Mouse (Mus musculus): ENCODE data around the gene Hoxa13.

DNA sequence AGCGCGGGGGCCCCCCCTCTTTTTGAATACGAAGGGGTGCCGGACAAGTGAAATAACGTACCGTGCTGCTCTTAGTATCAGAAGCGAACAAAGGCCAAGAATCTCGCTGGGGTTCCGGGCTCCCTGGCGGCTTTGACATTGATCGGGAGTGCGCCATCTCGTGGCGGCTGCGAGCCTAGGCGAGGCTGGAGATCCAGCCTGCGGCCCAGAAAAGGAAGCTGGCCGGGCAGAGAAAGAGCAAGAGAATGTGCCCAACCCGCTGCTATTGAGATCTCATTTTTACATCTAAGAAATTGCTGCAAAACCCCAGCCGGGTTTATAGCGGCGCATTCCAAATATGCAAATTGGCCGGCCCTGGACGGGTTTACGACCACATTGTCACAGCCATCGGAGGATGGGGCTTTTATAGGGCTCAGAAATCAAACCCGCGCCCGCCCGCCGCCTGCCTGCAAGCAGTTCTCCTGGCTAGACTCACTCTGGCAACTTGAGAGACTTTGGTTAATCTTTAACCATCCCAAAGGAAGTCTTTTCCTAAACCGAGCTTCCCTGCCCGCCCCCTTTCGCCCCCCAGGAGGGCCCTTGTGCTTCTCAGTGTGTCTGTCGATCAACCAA lies 20.2 kb downstream of the Hoxa13 start, which contains the start of gene Hoxa10:
- TF ChIP-seq CTCF (IDR thresholded peaks at IDR 0.05; ENCODE audit: insufficient read depth, low read length) (peak; percentile 61), POLR2A (IDR thresholded peaks at IDR 0.05; ENCODE audit: borderline replicate concordance, extremely low read depth, low read depth, low read length) (no peak)

Data from lung, adult 2 months (tissue).